Mouse (Mus musculus) limb, embryonic 15.5 days (tissue): Measurements from ENCODE around the gene Gm17581. TPM values are rescaled to one million over a fixed set of nuclear protein-coding genes. Genes with fewer than 3 reads are reported as not detected.
"Not testable (repeated sequence)": the region's sequence is repeated elsewhere in the genome, so short reads cannot be mapped to it uniquely, and the experiment has no call there.

Experiments used
- ATAC-seq: fragments of 200-750 bp; cut with Nextera tagmentation; 2 replicates; pipeline ENCODE4 v1.8.0; 2017; ENCODE audit warnings: low read depth, moderate TSS enrichment; ENCODE audit not compliant: insufficient number of reproducible peaks, low FRiP score, low TSS enrichment
- H3K27ac ChIP-seq: fragments of 300-500 bp; sonication (generic); 2 replicates; pipeline ENCODE4 v1.5.1; 2015; ENCODE audit warnings: moderate library complexity, mild to moderate bottlenecking, inconsistent platforms
- H3K27me3 ChIP-seq: fragments of 300-500 bp; sonication (generic); 2 replicates; pipeline ENCODE4 v1.6.1; 2015; ENCODE audit warnings: inconsistent platforms
- H3K36me3 ChIP-seq: fragments of 300-500 bp; sonication (generic); 2 replicates; pipeline ENCODE4 v1.6.1; 2015; ENCODE audit warnings: inconsistent platforms
- H3K4me1 ChIP-seq: fragments of 300-500 bp; sonication (generic); 2 replicates; pipeline ENCODE4 v1.6.1; 2015; ENCODE audit warnings: inconsistent platforms
- H3K4me2 ChIP-seq: fragments of 300-500 bp; sonication (generic); 2 replicates; pipeline ENCODE4 v1.6.1; 2015; ENCODE audit warnings: mild to moderate bottlenecking, inconsistent platforms
- H3K4me3 ChIP-seq: fragments of 300-500 bp; sonication (generic); 2 replicates; pipeline ENCODE4 v1.5.1; 2015; ENCODE audit warnings: mild to moderate bottlenecking, inconsistent platforms
- H3K9ac ChIP-seq: fragments of 300-500 bp; sonication (generic); 2 replicates; pipeline ENCODE4 v1.6.1; 2015; ENCODE audit warnings: inconsistent platforms
- H3K9me3 ChIP-seq: fragments of 300-500 bp; sonication (generic); 2 replicates; pipeline ENCODE4 v1.6.1; 2016; ENCODE audit warnings: inconsistent platforms
- whole genome bisulfite sequencing: fragments of 180-500 bp; shearing (Covaris S2); methylation state at CpG from one replicate; pipeline ENCODE4 v1.1.7; 2015; 5-methylcytosine and 5-hydroxymethylcytosine counted together
- polyA plus RNA-seq: library from polyadenylated mRNA; unstranded; fragments of >200 nt; fragmentation: Nextera tagmentation; extraction: Ambion mirVana; gene quantifications from 2 replicates; pipeline ENCODE4 v1.2.1, GENCODE M21; 2015

The Gm17581 gene
- polyA plus RNA-seq, 1 experiment from 2014 or later, result not detected

- WGBS, result 90% methylated on average over 19 of the region's 19 CpGs
- peaks cover 30% of the 10 kb centered on the region for H3K36me3 ChIP-seq
- no peak overlapping the region for H3K9ac ChIP-seq
- ATAC-seq, result no peak
- no peak overlapping the region for H3K4me3 ChIP-seq
- H3K9me3 ChIP-seq, result no peaks in the 10 kb centered on the region
- no peak overlapping the region for H3K27ac ChIP-seq
- H3K27me3 ChIP-seq, result no peaks in the 10 kb centered on the region
- no peaks in the 10 kb centered on the region for H3K4me1 ChIP-seq
- no peak overlapping the region for H3K4me2 ChIP-seq
Observed at GRCm38 (mm10) chr2:155701399-155701919, 34.2 kb downstream of the Gm17581 start.

DNA sequence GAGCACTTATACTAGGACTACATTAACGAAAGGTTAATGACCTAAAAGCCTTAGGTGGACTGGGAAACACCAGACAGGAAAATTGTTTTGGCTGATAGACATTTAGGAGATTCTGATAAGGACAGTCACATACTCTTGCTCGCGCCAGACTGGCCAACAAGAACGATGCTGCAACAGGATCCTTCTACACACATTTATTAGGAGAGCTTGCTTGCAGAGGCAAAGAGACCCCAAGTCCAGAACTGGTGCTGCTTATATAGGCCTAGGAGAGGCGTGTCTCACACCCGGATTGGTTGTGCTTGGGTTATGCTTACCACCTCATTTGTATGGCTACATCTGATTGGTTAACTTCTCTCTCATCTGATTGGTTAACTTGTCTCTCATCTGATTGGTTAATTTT, 37.2 kb downstream of the Gm17581 start:
- H3K27me3 ChIP-seq, H3K4me3 ChIP-seq, H3K9me3 ChIP-seq, H3K4me2 ChIP-seq, H3K4me1 ChIP-seq, ATAC-seq, H3K27ac ChIP-seq, H3K9ac ChIP-seq: not testable (repeated sequence)
- H3K36me3 ChIP-seq, result peaks cover 13% of the 10 kb centered on the region; the same call in 1 of the 2 replicates
- 91% methylated on average over 6 of the region's 6 CpGs for WGBS

- no peak for ATAC-seq
- H3K4me1 ChIP-seq, result no peaks in the 10 kb centered on the region
- no peak overlapping the region for H3K4me2 ChIP-seq
- 76% methylated on average over 7 of the region's 7 CpGs for WGBS
- no peak overlapping the region for H3K27ac ChIP-seq
- H3K27me3 ChIP-seq, result no peaks in the 10 kb centered on the region
- no peaks in the 10 kb centered on the region for H3K9me3 ChIP-seq
- no peak overlapping the region for H3K9ac ChIP-seq
- H3K4me3 ChIP-seq, result no peak overlapping the region
- peaks cover 4% of the 10 kb centered on the region; the same call in 1 of the 2 replicates for H3K36me3 ChIP-seq
Observed at GRCm38 (mm10) chr2:155696851-155697250, 38.8 kb downstream of the Gm17581 start.

DNA sequence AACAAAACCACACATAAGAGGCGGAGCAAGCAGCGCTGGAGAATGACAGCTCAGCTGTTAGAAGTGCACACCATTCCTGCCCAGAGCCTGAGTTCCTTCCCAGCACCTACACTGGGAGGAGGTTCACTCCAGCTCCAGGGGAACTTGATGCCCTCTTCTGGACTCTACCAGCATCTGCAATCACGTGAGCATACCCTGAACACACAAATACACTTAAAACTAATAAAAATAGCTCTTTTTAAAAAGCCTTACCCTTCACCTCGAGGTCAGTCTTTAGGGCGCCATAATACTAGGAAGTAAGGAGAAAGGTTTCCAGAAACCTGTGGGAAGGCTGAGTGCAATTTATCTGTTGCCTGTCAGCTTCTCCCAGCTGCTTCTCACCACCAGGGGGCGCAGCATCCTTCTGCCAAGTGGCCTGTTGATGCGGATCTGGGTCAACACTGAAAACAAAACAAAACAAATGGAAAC, 39.5 kb downstream of the Gm17581 start:
- Histone ChIP-seq H3K27ac (no peak overlapping the region), H3K9ac (no peak overlapping the region), H3K9me3 (no peaks in the 10 kb centered on the region), H3K4me2 (no peak overlapping the region), H3K4me1 (peaks cover 3% of the 10 kb centered on the region; the same call in 1 of the 2 replicates), H3K27me3 (no peaks in the 10 kb centered on the region), H3K4me3 (no peak overlapping the region), H3K36me3 (no peaks in the 10 kb centered on the region)
- no peak for ATAC-seq
- 20% methylated on average over 7 of the region's 7 CpGs for WGBS

- Histone ChIP-seq H3K27ac (no peak overlapping the region), H3K27me3 (no peaks in the 10 kb centered on the region), H3K4me2 (no peak overlapping the region), H3K4me1 (peaks cover 11% of the 10 kb centered on the region), H3K4me3 (no peak overlapping the region), H3K9ac (no peak overlapping the region), H3K36me3 (no peaks in the 10 kb centered on the region), H3K9me3 (no peaks in the 10 kb centered on the region)
- WGBS, result 62% methylated on average over 3 of the region's 3 CpGs
- no peak for ATAC-seq
Observed at GRCm38 (mm10) chr2:155695316-155695715, 40.4 kb downstream of the Gm17581 start.

- Histone ChIP-seq H3K36me3 (no peaks in the 10 kb centered on the region), H3K27me3 (no peaks in the 10 kb centered on the region), H3K9ac (no peak overlapping the region), H3K4me1 (peaks cover 13% of the 10 kb centered on the region), H3K9me3 (no peaks in the 10 kb centered on the region), H3K4me3 (no peak overlapping the region), H3K4me2 (no peak overlapping the region), H3K27ac (no peak overlapping the region)
- ATAC-seq, result no peak
- WGBS, result 75% methylated on average over 2 of the region's 2 CpGs
Observed at GRCm38 (mm10) chr2:155694564-155694963, 41.1 kb downstream of the Gm17581 start.

GRCm38 (mm10) chr2:155693136-155693535, 42.5 kb downstream of the Gm17581 start:
- Histone ChIP-seq H3K27ac (no peak overlapping the region), H3K4me2 (no peak overlapping the region), H3K27me3 (no peaks in the 10 kb centered on the region), H3K4me3 (no peak overlapping the region), H3K36me3 (no peaks in the 10 kb centered on the region), H3K9ac (no peak overlapping the region), H3K4me1 (peaks cover 18% of the 10 kb centered on the region), H3K9me3 (no peaks in the 10 kb centered on the region)
- 73% methylated on average over 4 of the region's 4 CpGs for WGBS
- ATAC-seq, result no peak

DNA sequence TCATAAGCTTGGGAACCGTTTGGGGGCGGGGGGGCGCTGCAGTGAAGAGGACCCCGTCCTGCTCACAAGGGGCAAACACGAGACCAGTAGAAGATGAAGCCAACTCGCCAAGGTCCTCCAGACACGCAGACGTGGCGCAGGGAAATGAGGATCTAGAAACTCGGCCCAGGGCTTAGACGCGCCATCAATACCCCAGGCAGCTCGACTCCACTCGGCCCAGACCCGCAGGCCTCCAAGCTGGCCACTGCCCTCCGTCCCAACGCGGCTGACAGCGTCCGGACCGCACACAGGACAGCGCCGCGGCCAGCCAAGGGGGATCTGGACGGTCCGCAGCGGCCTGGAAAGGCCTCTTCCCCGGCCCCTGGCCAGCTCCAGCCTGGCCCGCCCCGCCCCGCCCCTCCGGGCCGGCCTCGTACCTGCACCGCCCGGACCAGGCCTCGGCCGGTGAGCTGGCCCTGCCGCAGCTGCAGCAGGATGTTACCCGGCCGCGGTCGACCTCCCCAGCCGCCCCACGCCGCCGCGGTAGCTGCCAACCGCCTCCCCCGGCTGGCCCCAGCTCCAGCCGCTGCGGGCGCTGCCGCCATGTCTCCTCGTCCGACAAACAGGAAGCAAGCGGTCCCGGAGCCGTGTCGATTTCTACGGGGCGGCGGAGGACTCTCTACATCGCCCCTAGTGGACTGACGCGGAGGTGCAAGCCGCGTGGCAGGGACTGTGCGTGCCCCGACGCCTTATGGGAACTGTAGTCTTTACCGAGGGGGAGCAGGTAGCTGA, 43.8 kb downstream of the Gm17581 start, which contains the start of gene Trpc4ap:
Trpc4ap (minus strand) TSS at position 662 of the 771 bp plus-strand sequence.
- Histone ChIP-seq H3K36me3 (no peaks in the 10 kb centered on the region), H3K4me1 (peaks cover 18% of the 10 kb centered on the region), H3K9ac (peak within 1 kb of the TSS; percentile 96), H3K4me2 (peak within 1 kb of the TSS; percentile 64), H3K27me3 (no peaks in the 10 kb centered on the region), H3K9me3 (no peaks in the 10 kb centered on the region), H3K27ac (peak within 1 kb of the TSS; percentile 93), H3K4me3 (peak within 1 kb of the TSS; percentile 98)
- under 1% methylated on average over 66 of the region's 72 CpGs for whole genome bisulfite sequencing
- peak; percentile 97 for ATAC-seq

GRCm38 (mm10) chr2:155691336-155691722, 44.3 kb downstream of the Gm17581 start:
- 2% methylated on average over 8 of the region's 8 CpGs for WGBS
- no peak for ATAC-seq
- H3K4me1 ChIP-seq, result peaks cover 18% of the 10 kb centered on the region
- peak overlapping the region; percentile 93 for H3K27ac ChIP-seq
- peak overlapping the region; percentile 98 for H3K4me3 ChIP-seq
- peak overlapping the region; percentile 64 for H3K4me2 ChIP-seq
- H3K9ac ChIP-seq, result peak overlapping the region; percentile 96
- no peaks in the 10 kb centered on the region for H3K27me3 ChIP-seq
- no peaks in the 10 kb centered on the region for H3K9me3 ChIP-seq
- peaks cover under 1% of the 10 kb centered on the region; the same call in 1 of the 2 replicates for H3K36me3 ChIP-seq

DNA sequence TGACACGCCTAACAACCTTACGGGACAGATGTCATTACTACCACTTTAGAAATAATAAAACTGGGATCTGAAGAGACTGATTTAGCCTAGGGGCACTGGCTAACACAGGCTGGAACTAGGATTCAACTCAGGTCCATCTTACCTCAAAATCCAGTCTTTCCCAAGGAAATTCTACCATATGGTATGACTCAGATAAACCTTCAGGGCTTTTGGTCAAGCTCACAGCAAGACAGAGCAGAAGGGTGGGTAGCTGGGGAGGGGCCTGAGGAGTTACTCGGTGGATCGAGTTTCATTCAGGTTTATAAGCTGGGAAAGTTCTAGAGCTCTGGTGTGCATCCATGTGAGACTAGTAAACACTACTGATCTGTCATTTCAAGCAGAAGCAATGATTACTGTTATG, 46.5 kb downstream of the Gm17581 start:
- 60% methylated on average over 4 of the region's 4 CpGs for whole genome bisulfite sequencing
- Histone ChIP-seq H3K4me2 (no peak overlapping the region), H3K4me1 (peaks cover 20% of the 10 kb centered on the region), H3K36me3 (peaks cover 11% of the 10 kb centered on the region; the same call in 1 of the 2 replicates), H3K27me3 (no peaks in the 10 kb centered on the region), H3K9me3 (no peaks in the 10 kb centered on the region), H3K27ac (no peak overlapping the region), H3K4me3 (no peak overlapping the region), H3K9ac (no peak overlapping the region)
- no peak for ATAC-seq

- H3K4me1 ChIP-seq, result peaks cover 23% of the 10 kb centered on the region
- H3K9me3 ChIP-seq, result no peaks in the 10 kb centered on the region
- peaks cover 11% of the 10 kb centered on the region; the same call in 1 of the 2 replicates for H3K36me3 ChIP-seq
- H3K4me2 ChIP-seq, result no peak overlapping the region
- no peak overlapping the region for H3K9ac ChIP-seq
- no peak overlapping the region for H3K4me3 ChIP-seq
- no peaks in the 10 kb centered on the region for H3K27me3 ChIP-seq
- 95% methylated on average over 11 of the region's 11 CpGs for whole genome bisulfite sequencing
- ATAC-seq, result no peak
- no peak overlapping the region for H3K27ac ChIP-seq
Observed at GRCm38 (mm10) chr2:155687746-155688145, 47.9 kb downstream of the Gm17581 start.

DNA sequence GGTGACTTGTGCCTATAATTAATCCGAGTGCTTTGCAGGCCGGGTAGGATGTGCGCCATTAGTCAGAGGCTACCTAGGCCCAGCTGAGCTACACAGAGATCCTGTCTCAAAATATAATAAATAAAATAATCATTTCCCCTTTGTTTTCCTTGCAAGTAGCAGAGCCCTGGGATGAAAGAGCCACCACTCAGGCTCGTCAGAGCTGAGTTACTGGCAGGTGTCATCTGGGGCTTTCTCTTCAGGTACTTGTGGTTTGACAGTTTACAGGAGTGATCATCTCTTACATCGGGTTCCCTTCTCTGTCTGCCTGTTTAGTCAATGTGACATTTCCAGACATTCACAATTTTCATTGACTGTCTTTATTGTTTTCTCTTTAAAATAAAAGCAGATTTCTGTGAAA, 49.1 kb downstream of the Gm17581 start:
- H3K9ac ChIP-seq, result no peak overlapping the region
- no peak overlapping the region for H3K4me3 ChIP-seq
- no peak overlapping the region for H3K4me2 ChIP-seq
- peaks cover 11% of the 10 kb centered on the region; the same call in 1 of the 2 replicates for H3K36me3 ChIP-seq
- no peak for ATAC-seq
- H3K27me3 ChIP-seq, result no peaks in the 10 kb centered on the region
- H3K27ac ChIP-seq, result no peak overlapping the region
- H3K9me3 ChIP-seq, result no peaks in the 10 kb centered on the region
- WGBS, result 83% methylated on average over 5 of the region's 5 CpGs
- H3K4me1 ChIP-seq, result peaks cover 23% of the 10 kb centered on the region
